Mouse (Mus musculus) thymus, postnatal 0 days (tissue): ENCODE results near the gene Ncbp1. TPM values are rescaled to one million over a fixed set of nuclear protein-coding genes. Genes with fewer than 3 reads are reported as not detected.
A peak's percentile ranks its signal among the peaks of the same experiment; 100 is the strongest.

ENCODE experiments used
- DNase-seq: peaks from one replicate; pipeline ENCODE4 v3.0.0-alpha.2; 2015; ENCODE audit warnings: low spot score
- polyA plus RNA-seq: library from polyadenylated mRNA; unstranded; fragments of >200 nt; fragmentation: Nextera tagmentation; extraction: Ambion mirVana; gene quantifications from 2 replicates; pipeline ENCODE4 v1.2.1, GENCODE M21; 2015

Gene Ncbp1
- polyA plus RNA-seq, 1 experiment from 2014 or later: 88.5 TPM

DNA sequence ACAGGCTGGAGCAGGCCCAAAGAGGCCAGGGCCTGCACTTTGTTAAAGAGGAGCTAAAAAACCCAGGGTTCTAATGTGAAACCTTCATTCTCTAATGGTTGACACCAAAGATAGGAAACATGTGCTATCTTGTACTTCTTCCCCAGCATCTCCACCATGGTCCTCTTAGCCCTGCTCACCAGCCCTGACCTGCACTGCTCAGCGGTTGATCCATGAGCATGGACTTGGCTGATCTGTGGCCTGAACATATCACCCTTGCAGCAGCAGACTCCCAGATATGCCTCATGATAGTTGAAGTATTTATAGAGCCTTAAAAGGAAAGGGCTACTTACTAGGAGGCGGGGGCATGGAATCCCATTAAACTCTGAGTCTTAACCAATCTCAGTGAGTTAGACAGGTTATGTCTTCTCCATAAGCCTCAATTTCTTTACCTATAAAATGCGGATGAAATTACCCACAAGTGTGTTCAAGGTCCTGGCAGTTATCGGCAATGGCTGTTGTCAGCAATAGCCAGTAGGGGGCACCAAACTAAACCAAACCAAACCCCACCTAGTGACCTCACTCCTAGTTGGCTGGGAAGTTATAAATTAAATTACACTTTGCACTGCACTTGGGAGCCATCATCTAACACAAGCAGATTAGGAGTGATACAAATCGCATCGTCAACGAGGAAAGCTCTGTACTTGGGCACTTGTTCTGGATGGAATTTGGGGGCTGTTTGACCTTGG is 63.6 kb downstream of the Ncbp1 start:
- peak; percentile 74 for DNase-seq

DNA sequence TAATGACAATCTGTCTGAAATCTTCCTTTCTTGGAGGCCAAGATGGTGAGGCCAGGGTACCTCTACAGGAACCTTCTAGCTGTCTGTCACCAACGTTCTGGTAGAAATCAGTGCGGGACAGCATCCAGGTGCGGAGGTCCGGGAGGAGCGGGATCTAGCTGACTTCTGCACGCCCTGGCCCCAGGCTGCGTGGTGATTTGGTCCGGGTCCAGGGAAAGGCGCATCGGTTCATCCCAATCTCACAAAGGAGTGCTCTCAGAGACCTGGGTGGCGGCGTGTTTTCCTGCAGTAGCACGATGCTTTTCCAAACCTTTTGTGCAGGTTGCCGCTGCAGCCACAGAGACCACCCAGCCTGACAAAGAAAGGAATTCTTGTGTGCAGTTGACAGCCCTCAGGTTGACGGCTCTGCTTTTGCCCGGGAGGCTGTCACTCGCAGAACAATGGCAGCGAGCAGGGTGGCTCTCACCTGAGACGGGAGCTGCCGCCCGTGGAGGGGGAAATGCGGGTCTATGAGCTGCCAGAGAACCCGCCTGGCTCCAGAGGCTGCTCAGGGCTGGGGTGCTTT is 64.2 kb downstream of the Ncbp1 start:
- DNase-seq: no peak

GRCm38 (mm10) chr4:46221090-46221489 is 82.7 kb downstream of the Ncbp1 start:
- no peak for DNase-seq

Other genes with a start within 250 kb of the Ncbp1 start
- 0.17 and 0.20 TPM in 2 replicates for gene Ccdc180, start 248.3 kb upstream of the Ncbp1 start, polyA plus RNA-seq
- 8.8 and 9.2 TPM in 2 replicates for gene Tdrd7, start 173.3 kb upstream of the Ncbp1 start, polyA plus RNA-seq
- 0.98 and 1.8 TPM in 2 replicates for gene Tmod1, start 99.7 kb upstream of the Ncbp1 start, polyA plus RNA-seq
- 23.1 and 30.3 TPM in 2 replicates for gene Tstd2, start 81 bp downstream of the Ncbp1 start, polyA plus RNA-seq
- 33.5 and 37.4 TPM in 2 replicates for gene Xpa, start 57.7 kb downstream of the Ncbp1 start, polyA plus RNA-seq
- 0.08 TPM in 1 of 2 replicates, not detected in the other for gene Foxe1, start 205.0 kb downstream of the Ncbp1 start, polyA plus RNA-seq